Mouse (Mus musculus) CH12.LX (cell line): ENCODE data around the gene Foxl2. TPM values are rescaled to one million over a fixed set of nuclear protein-coding genes. Genes with fewer than 3 reads are reported as not detected.
A peak's percentile ranks its signal among the peaks of the same experiment; 100 is the strongest.

Experiments used
- DNase-seq: peaks from one replicate; pipeline ENCODE4 v3.0.0-alpha.2; 2013; ENCODE audit errors: extremely low read depth
- H3K27ac ChIP-seq: 2 replicates; pipeline ENCODE4 v1.5.1; 2012; ENCODE audit warnings: low read depth, mild to moderate bottlenecking, control low read depth, moderate library complexity; ENCODE audit not compliant: insufficient read depth
- H3K27me3 ChIP-seq: replicated peaks from 2 replicates; pipeline ENCODE3; 2012; ENCODE audit warnings: inconsistent platforms
- H3K36me3 ChIP-seq, 2 experiments: replicated peaks in 1 of 2; 2 replicates each; pipeline versions ENCODE3 to v1.6.1; 2012; ENCODE audit warnings: inconsistent platforms in 1 of 2, low read length in 1 of 2, mild to moderate bottlenecking in 1 of 2, mixed read lengths in 1 of 2, moderate library complexity in 1 of 2; ENCODE audit not compliant: control insufficient read depth in 1 of 2, insufficient read depth in 1 of 2
- H3K4me1 ChIP-seq, 2 experiments: 2 replicates each; pipeline ENCODE4 v1.6.1; 2012; ENCODE audit warnings: inconsistent platforms in 1 of 2, moderate library complexity in 1 of 2; ENCODE audit not compliant: insufficient read depth in 2 of 2, control insufficient read depth in 1 of 2
- H3K4me2 ChIP-seq: 2 replicates; pipeline ENCODE4 v1.6.1; 2012; ENCODE audit warnings: low read depth, mild to moderate bottlenecking, control low read depth; ENCODE audit not compliant: poor library complexity, insufficient read depth, severe bottlenecking
- H3K4me3 ChIP-seq, 3 experiments: fragments of 150-350 bp in 1 of 3; sonication (generic) in 1 of 3; replicated peaks in 1 of 3; 2 replicates each; pipeline versions ENCODE3 to v1.5.1; 2011 to 2012; ENCODE audit warnings: low read depth in 2 of 3, low read length in 2 of 3, mild to moderate bottlenecking in 2 of 3, moderate library complexity in 2 of 3, control low read depth in 1 of 3, improper control_type of control experiment in 1 of 3, inconsistent platforms in 1 of 3, mixed read lengths in 1 of 3; ENCODE audit not compliant: poor library complexity in 1 of 3
- H3K79me2 ChIP-seq: replicated peaks from 2 replicates; pipeline ENCODE4 v1.6.1; 2012; ENCODE audit warnings: mild to moderate bottlenecking, moderate library complexity; ENCODE audit not compliant: control insufficient read depth, poor library complexity, insufficient read depth, severe bottlenecking; ENCODE audit errors: extremely low read depth
- H3K9ac ChIP-seq: 2 replicates; pipeline ENCODE4 v1.6.1; 2012; ENCODE audit warnings: low read depth, mild to moderate bottlenecking, control low read depth, moderate library complexity; ENCODE audit not compliant: insufficient read depth
- H3K9me3 ChIP-seq: replicated peaks from 2 replicates; pipeline ENCODE3; 2012; ENCODE audit warnings: low read length, inconsistent platforms, mixed read lengths
- CHD2 ChIP-seq: IDR thresholded peaks from 2 replicates; pipeline ENCODE4 v1.6.1; 2011; ENCODE audit warnings: low read length, improper control_type of control experiment
- CTCF ChIP-seq, 2 experiments: IDR thresholded peaks in 1 of 2; conservative IDR thresholded peaks in 1 of 2; 2 replicates each; pipeline ENCODE4 v1.5.1; 2011 to 2012; ENCODE audit warnings: low read depth in 2 of 2, low read length in 2 of 2, improper control_type of control experiment in 1 of 2, inconsistent platforms in 1 of 2, mild to moderate bottlenecking in 1 of 2, moderate library complexity in 1 of 2
- ELF1 ChIP-seq: IDR thresholded peaks from 2 replicates; pipeline ENCODE4 v1.6.1; 2014; ENCODE audit warnings: low read depth, mild to moderate bottlenecking, inconsistent platforms, low read length, improper control_type of control experiment
- HCFC1 ChIP-seq: IDR thresholded peaks from 2 replicates; pipeline ENCODE4 v1.6.1; 2012; ENCODE audit warnings: low read depth, mild to moderate bottlenecking, inconsistent platforms, low read length, improper control_type of control experiment
- MAFK ChIP-seq: IDR thresholded peaks from 2 replicates; pipeline ENCODE4 v1.6.1; 2011; ENCODE audit warnings: low read length, improper control_type of control experiment; ENCODE audit not compliant: insufficient replicate concordance
- RAD21 ChIP-seq: IDR thresholded peaks from 2 replicates; pipeline ENCODE4 v1.6.1; 2011; ENCODE audit warnings: low read depth, mild to moderate bottlenecking, low read length, improper control_type of control experiment, moderate library complexity
- RCOR1 ChIP-seq: conservative IDR thresholded peaks from 2 replicates; pipeline ENCODE4 v1.6.1; 2012; ENCODE audit warnings: low read depth, mild to moderate bottlenecking, inconsistent platforms, low read length, improper control_type of control experiment
- SMC3 ChIP-seq: IDR thresholded peaks from 2 replicates; pipeline ENCODE4 v1.6.1; 2011; ENCODE audit warnings: low read depth, low read length, improper control_type of control experiment
- TCF12 ChIP-seq: IDR thresholded peaks from 2 replicates; pipeline ENCODE4 v1.6.1; 2014; ENCODE audit warnings: low read depth, mild to moderate bottlenecking, inconsistent platforms, low read length, improper control_type of control experiment
- USF2 ChIP-seq: conservative IDR thresholded peaks from 2 replicates; pipeline ENCODE4 v1.6.1; 2011; ENCODE audit warnings: low read depth, low read length, improper control_type of control experiment
- ZNF384 ChIP-seq: IDR thresholded peaks from 2 replicates; pipeline ENCODE4 v1.6.1; 2012; ENCODE audit warnings: low read depth, low read length, improper control_type of control experiment, inconsistent platforms
- dilution Hi-C: fragments of 300-500 bp; cut with MboI; formaldehyde crosslinking; loops from 2 replicates; pipeline ENCODE4 v1.14.3; 2020; ENCODE audit warnings: low sequenced_read_pairs; ENCODE audit not compliant: extremely low pct_unique_long_range_greater_than_20kb, extremely low pct_ligation_motif_present
- in situ Hi-C: fragments of 300-500 bp; cut with MboI; formaldehyde crosslinking; loops from 3 replicates; pipeline ENCODE4 v1.14.3; 2019; ENCODE audit warnings: low sequenced_read_pairs, low pct_ligation_motif_present, low pct_unique_long_range_greater_than_20kb, mixed read lengths
- polyA plus RNA-seq: library from polyadenylated mRNA; unstranded; fragments of >175 nt; gene quantifications from 2 replicates; pipeline ENCODE4 v1.2.1, GENCODE M21; 2012; ENCODE audit warnings: low read depth; ENCODE audit not compliant: insufficient read length
- total RNA-seq, 2 experiments: library from RNA; depleted of rRNA; stranded (reverse); fragments of 300-350 nt in 1 of 2; fragments of >200 nt in 1 of 2; gene quantifications; 2 replicates each; pipeline ENCODE4 v1.2.3; 2012 to 2014

Gene Foxl2
- total and polyA plus RNA-seq, 3 experiments: not detected

- TF ChIP-seq CHD2 (no peak), MAFK (no peak)
These were observed 22.2 kb upstream of the Foxl2 start (continued) for GRCm38 (mm10) chr9:98932931-98933330.

- Histone ChIP-seq H3K4me2 (no peak overlapping the region), H3K27ac (no peak overlapping the region), H3K9ac (no peak overlapping the region), H3K4me3 (no peak overlapping the region)
- no peak for TF ChIP-seq ZNF384
- TF ChIP-seq, all 38 proteins: peak for 0
- dilution Hi-C loops: no loop called here
- in situ Hi-C loops: no loop called here
- H3K36me3 ChIP-seq: no peaks in the 10 kb centered on the region
- no peaks in the 10 kb centered on the region for H3K4me1 ChIP-seq
- H3K27me3 ChIP-seq: no peaks in the 10 kb centered on the region
- DNase-seq: no peak
- no peaks in the 10 kb centered on the region for H3K79me2 ChIP-seq
- H3K9me3 ChIP-seq: no peaks in the 10 kb centered on the region
These were observed 19.7 kb upstream of the Foxl2 start for GRCm38 (mm10) chr9:98935190-98935909.

GRCm38 (mm10) chr9:98939290-98939689 lies 15.8 kb upstream of the Foxl2 start:
- peak; percentile 36 for DNase-seq
- Histone ChIP-seq H3K4me1 (peaks cover 0 to 3% of the 10 kb centered on the region in 2 experiments; a peak in 1 of 4 replicates), H3K9ac (no peak overlapping the region), H3K79me2 (no peaks in the 10 kb centered on the region), H3K27ac (no peak overlapping the region), H3K9me3 (no peaks in the 10 kb centered on the region), H3K4me3 (no peak overlapping the region), H3K4me2 (no peak overlapping the region), H3K27me3 (no peaks in the 10 kb centered on the region), H3K36me3 (no peaks in the 10 kb centered on the region)
- dilution Hi-C loops: no loop called here
- in situ Hi-C loops: no loop called here
- TF ChIP-seq CTCF (conservative IDR thresholded peaks at IDR 0.05 in 1 of 2, IDR thresholded peaks at IDR 0.05 in 1 of 2; ENCODE audit: low read depth in 2 of 2, low read length in 2 of 2) (peak; percentile 25 to 52; a peak in 3 of 4 replicates), RCOR1 (no peak), RAD21 (peak; percentile 28), USF2 (no peak), SMC3 (peak; percentile 48)

- no peak overlapping the region for H3K4me3 ChIP-seq
These were observed 2.7 kb upstream of the Foxl2 start for GRCm38 (mm10) chr9:98952171-98953050.

More at GRCm38 (mm10) chr9:98952171-98953050, 2.7 kb upstream of the Foxl2 start:
- Histone ChIP-seq H3K36me3 (no peaks in the 10 kb centered on the region), H3K27ac (no peak overlapping the region), H3K4me1 (no peaks in the 10 kb centered on the region), H3K9ac (no peak overlapping the region), H3K79me2 (no peaks in the 10 kb centered on the region), H3K9me3 (peaks cover 26% of the 10 kb centered on the region), H3K27me3 (no peaks in the 10 kb centered on the region), H3K4me2 (no peak overlapping the region)
- in situ Hi-C loops (loop anchor here (25.0 kb wide), 1 partner anchor 315 kb away; no protein-coding TSS in a partner anchor), dilution Hi-C loops (no loop called here)
- TF ChIP-seq HCFC1 (no peak), ELF1 (no peak), TCF12 (no peak)
- no peak for DNase-seq
